Mouse (Mus musculus) E14TG2a.4 (cell line): ENCODE data around the gene Ola1.

ENCODE experiments used
- CTCF ChIP-seq: conservative IDR thresholded peaks from 2 replicates; pipeline ENCODE4 v1.5.1; 2014; ENCODE audit warnings: low read length
- POU5F1 ChIP-seq: IDR thresholded peaks from 2 replicates; pipeline ENCODE4 v1.6.1; 2014; ENCODE audit warnings: low read length, borderline replicate concordance

- no peak for TF ChIP-seq CTCF
- TF ChIP-seq POU5F1: no peak
Measured at GRCm38 (mm10) chr2:73188488-73188887, 30.2 kb downstream of the Ola1 start.
